Mouse (Mus musculus) limb, embryonic 14.5 days (tissue): Measurements from ENCODE around the gene Syt2. TPM values are rescaled to one million over a fixed set of nuclear protein-coding genes. Genes with fewer than 3 reads are reported as not detected.

Experiments used
- ATAC-seq: fragments of 200-750 bp; cut with Nextera tagmentation; 2 replicates; pipeline ENCODE4 v1.8.0; 2017; ENCODE audit warnings: low read depth, moderate number of reproducible peaks, moderate TSS enrichment; ENCODE audit not compliant: low FRiP score
- DNase-seq: peaks from one replicate; pipeline ENCODE4 v3.0.0-alpha.2; 2015; ENCODE audit warnings: low spot score
- H3K27ac ChIP-seq: fragments of 300-500 bp; sonication (generic); replicated peaks from 2 replicates; pipeline ENCODE4 v1.5.1; 2014; ENCODE audit warnings: low read depth, mild to moderate bottlenecking, low read length, moderate library complexity, mixed read lengths
- H3K27me3 ChIP-seq: fragments of 300-500 bp; sonication (generic); 2 replicates; pipeline ENCODE4 v1.6.1; 2014; ENCODE audit warnings: low read length, mixed read lengths; ENCODE audit not compliant: control insufficient read depth, insufficient read depth
- H3K36me3 ChIP-seq: fragments of 300-500 bp; sonication (generic); 2 replicates; pipeline ENCODE4 v1.6.1; 2014; ENCODE audit warnings: mild to moderate bottlenecking, low read length, moderate library complexity, mixed read lengths; ENCODE audit not compliant: control insufficient read depth, insufficient read depth
- H3K4me1 ChIP-seq: fragments of 300-500 bp; sonication (generic); 2 replicates; pipeline ENCODE4 v1.6.1; 2014; ENCODE audit warnings: antibody characterized with exemption, low read length, mixed read lengths; ENCODE audit not compliant: control insufficient read depth, insufficient read depth
- H3K4me2 ChIP-seq: fragments of 300-500 bp; sonication (generic); replicated peaks from 2 replicates; pipeline ENCODE4 v1.6.1; 2014; ENCODE audit warnings: low read depth, mild to moderate bottlenecking, low read length, moderate library complexity; ENCODE audit not compliant: severe bottlenecking
- H3K4me3 ChIP-seq: fragments of 300-500 bp; sonication (generic); replicated peaks from 2 replicates; pipeline ENCODE4 v1.5.1; 2014; ENCODE audit warnings: low read length
- H3K9ac ChIP-seq: fragments of 300-500 bp; sonication (generic); 2 replicates; pipeline ENCODE4 v1.6.1; 2014; ENCODE audit warnings: mild to moderate bottlenecking, low read depth, low read length, moderate library complexity; ENCODE audit not compliant: severe bottlenecking
- H3K9me3 ChIP-seq: fragments of 300-500 bp; sonication (generic); 2 replicates; pipeline ENCODE4 v1.6.1; 2016; ENCODE audit warnings: low read length; ENCODE audit not compliant: control insufficient read depth
- POLR2A ChIP-seq: fragments of 200-500 bp; IDR thresholded peaks from 2 replicates; pipeline ENCODE4 v1.8.0; 2012; ENCODE audit warnings: inconsistent platforms, mild to moderate bottlenecking, moderate library complexity, borderline replicate concordance; ENCODE audit not compliant: insufficient read depth, insufficient read length; ENCODE audit errors: extremely low read depth
- WGBS: fragments of 180-500 bp; shearing (Covaris S2); extraction: QIAGEN DNeasy Blood & Tissue Kit; methylation state at CpG from one replicate; pipeline ENCODE4 v1.1.7; 2014; 5-methylcytosine and 5-hydroxymethylcytosine counted together
- polyA plus RNA-seq, 2 experiments: library from polyadenylated mRNA; depleted of rRNA in 1 of 2; stranded (reverse) in 1 of 2; unstranded in 1 of 2; fragments of >200 nt; fragmentation: Nextera tagmentation in 1 of 2; extraction: Ambion mirVana in 1 of 2; gene quantifications; 2 replicates each; pipeline versions ENCODE4 v1.2.1 to v1.2.3; 2012 to 2014

Gene Syt2
- polyA plus RNA-seq, 2 experiments, result 0.44 to 1.5 TPM

DNA sequence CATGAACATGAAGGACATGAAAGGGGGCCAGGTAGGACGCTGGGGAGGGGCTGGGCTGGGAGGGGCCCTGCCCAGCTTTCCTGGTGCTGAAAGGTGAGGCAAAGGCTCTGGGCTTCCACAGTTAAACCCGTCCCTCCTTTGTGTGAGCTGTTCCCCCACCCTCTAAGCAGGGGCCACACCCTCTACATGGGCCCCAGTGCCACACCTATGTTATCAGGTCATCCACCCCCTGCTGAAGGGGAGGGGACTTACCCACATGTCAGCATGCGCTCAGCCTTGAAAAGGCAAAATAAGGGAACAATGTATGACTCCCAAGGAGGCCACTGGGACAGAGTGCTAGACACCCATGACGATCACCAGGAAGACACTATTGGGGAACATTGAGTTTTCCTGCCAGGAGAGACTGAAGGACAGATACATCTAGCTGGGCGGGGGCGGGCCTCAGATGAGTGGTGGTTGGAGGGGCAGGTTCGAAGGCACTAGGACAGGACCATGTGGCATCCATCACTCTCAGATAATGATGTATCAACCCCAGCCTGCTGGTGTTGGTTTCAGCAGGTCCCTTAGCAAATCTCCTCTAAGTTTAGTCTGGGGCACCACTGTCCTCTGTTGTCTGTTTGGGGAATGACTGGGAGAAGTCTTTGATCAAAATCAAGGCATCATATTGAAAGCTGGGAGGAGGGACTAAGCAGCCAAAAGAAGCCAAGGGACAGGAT is 95.6 kb downstream of the Syt2 start:
- no peaks in the 10 kb centered on the region for H3K9me3 ChIP-seq
- no peak overlapping the region for H3K27ac ChIP-seq
- no peak for DNase-seq
- no peak for TF ChIP-seq POLR2A
- no peaks in the 10 kb centered on the region for H3K4me1 ChIP-seq
- no peak overlapping the region for H3K9ac ChIP-seq
- no peak for ATAC-seq
- 71% methylated on average over 7 of the region's 7 CpGs for WGBS
- H3K4me3 ChIP-seq, result no peak overlapping the region
- H3K36me3 ChIP-seq, result no peaks in the 10 kb centered on the region
- H3K4me2 ChIP-seq, result no peak overlapping the region
- no peaks in the 10 kb centered on the region for H3K27me3 ChIP-seq

DNA sequence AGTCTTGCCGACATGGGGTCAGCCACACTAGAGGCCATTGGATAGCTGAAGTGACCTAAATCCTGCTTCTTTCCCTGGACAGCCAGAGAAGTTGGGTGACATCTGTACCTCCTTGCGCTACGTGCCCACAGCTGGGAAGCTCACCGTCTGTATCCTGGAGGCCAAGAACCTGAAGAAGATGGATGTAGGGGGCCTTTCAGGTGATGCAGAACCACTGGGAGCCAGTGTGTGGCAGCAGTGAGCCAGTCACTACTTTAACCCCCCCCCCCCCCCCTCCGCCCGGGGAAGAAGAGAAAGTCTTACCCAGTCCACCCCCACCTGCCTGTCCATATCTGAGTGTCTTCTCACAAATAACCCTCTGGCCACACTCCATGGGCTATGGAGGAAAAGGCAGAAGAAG is 99.2 kb downstream of the Syt2 start:
- ATAC-seq (no peak), DNase-seq (peak; percentile 42)

DNA sequence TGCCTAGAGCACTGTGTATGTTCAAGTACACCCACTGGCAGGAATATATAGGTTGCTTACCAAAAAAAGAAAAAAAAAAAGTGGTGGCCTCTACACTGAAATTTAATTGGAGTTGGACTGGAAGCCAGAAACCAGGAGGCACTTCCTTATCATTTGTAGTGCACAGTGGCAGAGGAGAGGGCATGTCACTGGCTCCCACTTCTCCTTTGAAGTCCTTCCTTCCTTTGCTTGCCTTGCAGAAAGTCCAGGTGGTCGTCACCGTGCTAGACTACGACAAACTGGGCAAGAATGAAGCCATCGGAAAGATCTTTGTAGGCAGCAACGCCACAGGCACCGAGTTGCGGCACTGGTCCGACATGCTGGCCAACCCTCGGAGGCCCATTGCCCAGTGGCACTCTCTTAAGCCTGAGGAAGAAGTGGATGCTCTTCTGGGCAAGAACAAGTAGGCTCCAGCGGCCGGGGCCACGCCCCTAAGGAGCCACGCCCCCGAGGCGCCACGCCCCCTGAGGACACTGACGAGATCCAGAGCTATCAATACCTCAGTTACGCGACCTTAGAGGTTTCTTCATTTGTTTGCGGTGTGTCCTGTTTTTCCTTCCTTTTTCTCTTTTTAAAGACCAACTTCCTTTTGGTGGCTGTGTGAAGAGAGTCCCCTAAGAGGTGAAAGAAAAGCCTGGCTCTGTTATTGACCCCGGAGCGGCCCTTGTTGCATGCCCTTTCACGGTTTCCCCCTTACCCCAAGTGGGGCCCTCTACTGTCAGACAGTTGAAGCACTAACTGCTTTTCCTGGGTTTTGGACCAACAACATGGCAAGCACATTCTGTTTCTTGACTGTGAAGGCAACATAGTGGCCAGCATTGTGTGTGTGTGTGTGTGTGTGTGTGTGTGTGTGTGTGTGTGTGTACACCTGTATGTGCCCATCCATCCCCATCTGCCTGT is 101.0 kb downstream of the Syt2 start:
- Histone ChIP-seq H3K9ac (no peak overlapping the region), H3K4me2 (no peak overlapping the region), H3K36me3 (no peaks in the 10 kb centered on the region), H3K9me3 (no peaks in the 10 kb centered on the region), H3K4me1 (peaks cover 9% of the 10 kb centered on the region), H3K27me3 (no peaks in the 10 kb centered on the region), H3K27ac (no peak overlapping the region), H3K4me3 (no peak overlapping the region)
- TF ChIP-seq POLR2A, result no peak
- no peak for ATAC-seq
- WGBS, result 24% methylated on average over 23 of the region's 23 CpGs
- no peak for DNase-seq

More for the DNA sequence above, 99.2 kb downstream of the Syt2 start:
- Histone ChIP-seq H3K9ac (no peak overlapping the region), H3K27ac (no peak overlapping the region), H3K36me3 (no peaks in the 10 kb centered on the region), H3K4me2 (no peak overlapping the region), H3K4me1 (peaks cover 9% of the 10 kb centered on the region), H3K9me3 (no peaks in the 10 kb centered on the region), H3K27me3 (no peaks in the 10 kb centered on the region), H3K4me3 (no peak overlapping the region)
- 51% methylated on average over 6 of the region's 6 CpGs for WGBS
- TF ChIP-seq POLR2A, result no peak

DNA sequence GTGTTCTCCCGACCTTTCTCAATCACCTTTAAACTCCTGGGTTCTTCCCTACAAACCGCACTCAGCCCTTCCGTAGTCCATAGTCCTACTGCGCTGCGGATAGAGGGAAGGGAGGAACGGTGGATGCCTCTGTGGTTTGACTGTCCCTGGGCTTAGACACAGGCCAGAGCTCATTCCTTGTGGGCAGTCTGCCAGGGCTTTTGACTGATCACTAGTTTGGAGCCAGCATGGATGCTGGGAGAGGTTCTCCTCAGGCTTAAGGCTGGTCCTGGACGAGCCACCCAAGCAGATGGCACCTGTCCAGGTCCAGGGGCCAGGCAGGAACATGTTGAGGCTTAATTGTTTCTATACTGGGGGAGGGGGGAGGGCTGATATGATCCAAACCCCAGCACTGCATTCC is 103.4 kb downstream of the Syt2 start:
- TF ChIP-seq POLR2A, result no peak
- Histone ChIP-seq H3K27me3 (no peaks in the 10 kb centered on the region), H3K4me1 (peaks cover 21% of the 10 kb centered on the region), H3K4me3 (no peak overlapping the region), H3K36me3 (no peaks in the 10 kb centered on the region), H3K9me3 (no peaks in the 10 kb centered on the region), H3K4me2 (no peak overlapping the region), H3K9ac (no peak overlapping the region), H3K27ac (no peak overlapping the region)
- WGBS, result 67% methylated on average over 7 of the region's 7 CpGs
- no peak; the same call in 1 of the 2 replicates for ATAC-seq
- DNase-seq, result peak; percentile 51

DNA sequence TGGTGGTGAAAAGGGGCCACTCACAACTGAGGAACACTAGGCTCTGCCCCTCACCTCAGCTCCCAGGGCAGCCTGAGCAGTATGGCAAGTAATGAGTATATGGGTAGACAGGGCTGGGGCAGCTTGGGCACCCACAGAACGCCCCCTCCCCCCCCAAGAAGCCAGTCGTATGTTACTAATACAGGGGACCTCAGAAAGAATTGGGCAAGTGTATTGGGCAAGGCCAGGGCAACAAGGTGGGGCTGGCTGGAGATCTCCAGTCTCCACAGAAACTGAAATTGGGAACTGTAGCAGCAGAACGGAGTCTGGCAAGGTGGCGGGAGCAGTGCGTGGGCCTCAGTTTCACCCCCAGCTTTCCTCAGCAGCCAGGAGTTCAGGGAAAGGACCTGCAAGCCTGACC is 106.0 kb downstream of the Syt2 start:
- H3K27me3 ChIP-seq, result no peaks in the 10 kb centered on the region
- H3K4me3 ChIP-seq, result no peak overlapping the region
- H3K4me1 ChIP-seq, result peaks cover 20% of the 10 kb centered on the region
- no peak overlapping the region for H3K4me2 ChIP-seq
- no peak overlapping the region for H3K27ac ChIP-seq
- ATAC-seq, result no peak
- WGBS, result 86% methylated on average over 5 of the region's 5 CpGs
- no peak overlapping the region for H3K9ac ChIP-seq
- no peaks in the 10 kb centered on the region for H3K36me3 ChIP-seq
- DNase-seq, result no peak
- H3K9me3 ChIP-seq, result no peaks in the 10 kb centered on the region
- TF ChIP-seq POLR2A, result no peak
